Mouse (Mus musculus) MEL (cell line): ENCODE measurements around the gene Thada. TPM values are rescaled to one million over a fixed set of nuclear protein-coding genes. Genes with fewer than 3 reads are reported as not detected.
A peak's percentile ranks its signal among the peaks of the same experiment; 100 is the strongest.

Experiments used
- DNase-seq: peaks from one replicate; pipeline ENCODE4 v3.0.0; 2011; ENCODE audit warnings: low read depth, low spot score
- H3K27ac ChIP-seq: 2 replicates; pipeline ENCODE4 v1.5.1; 2012; ENCODE audit warnings: low read depth, mild to moderate bottlenecking, control low read depth, low read length, moderate library complexity; ENCODE audit not compliant: control insufficient read depth
- H3K27me3 ChIP-seq, 2 experiments: fragments of 150-350 bp in 1 of 2; sonication (generic) in 1 of 2; 2 replicates each; pipeline ENCODE4 v1.6.1; 2012; ENCODE audit warnings: low read length in 2 of 2, mild to moderate bottlenecking in 2 of 2, improper control_type of control experiment in 1 of 2, moderate library complexity in 1 of 2; ENCODE audit not compliant: insufficient read depth in 2 of 2, control insufficient read depth in 1 of 2
- H3K36me3 ChIP-seq, 2 experiments: 2 replicates each; pipeline ENCODE4 v1.6.1; 2012 to 2014; ENCODE audit warnings: low read length in 2 of 2, improper control_type of control experiment in 1 of 2, inconsistent platforms in 1 of 2, mild to moderate bottlenecking in 1 of 2; ENCODE audit not compliant: insufficient read depth in 2 of 2, control insufficient read depth in 1 of 2
- H3K4me1 ChIP-seq, 2 experiments: fragments of 150-350 bp in 1 of 2; sonication (generic) in 1 of 2; 2 replicates each; pipeline ENCODE4 v1.6.1; 2012; ENCODE audit warnings: low read length in 2 of 2, improper control_type of control experiment in 1 of 2, mild to moderate bottlenecking in 1 of 2; ENCODE audit not compliant: insufficient read depth in 2 of 2, control insufficient read depth in 1 of 2
- H3K4me3 ChIP-seq, 2 experiments: fragments of 150-350 bp in 1 of 2; sonication (generic) in 1 of 2; 2 replicates each; pipeline ENCODE4 v1.5.1; 2012; ENCODE audit warnings: low read depth in 2 of 2, low read length in 2 of 2, mild to moderate bottlenecking in 2 of 2, moderate library complexity in 2 of 2, control low read depth in 1 of 2, improper control_type of control experiment in 1 of 2; ENCODE audit not compliant: control insufficient read depth in 1 of 2, insufficient read depth in 1 of 2
- H3K79me2 ChIP-seq: 2 replicates; pipeline ENCODE4 v1.6.1; 2012; ENCODE audit warnings: mild to moderate bottlenecking, low read length, moderate library complexity; ENCODE audit not compliant: control insufficient read depth, poor library complexity, insufficient read depth
- H3K9ac ChIP-seq: 2 replicates; pipeline ENCODE4 v1.6.1; 2012; ENCODE audit warnings: low read depth, mild to moderate bottlenecking, control low read depth, low read length, moderate library complexity; ENCODE audit not compliant: control insufficient read depth, poor library complexity, severe bottlenecking
- H3K9me3 ChIP-seq: fragments of 150-350 bp; sonication (generic); replicated peaks from 2 replicates; pipeline ENCODE4 v1.6.1; 2012; ENCODE audit warnings: mild to moderate bottlenecking, low read length, improper control_type of control experiment, moderate library complexity; ENCODE audit not compliant: insufficient read depth
- BHLHE40 ChIP-seq: IDR thresholded peaks from 2 replicates; pipeline ENCODE4 v1.6.1; 2012; ENCODE audit warnings: low read depth, mild to moderate bottlenecking, inconsistent platforms, low read length, improper control_type of control experiment, borderline replicate concordance
- CHD1 ChIP-seq: IDR thresholded peaks from 2 replicates; pipeline ENCODE4 v1.6.1; 2012; ENCODE audit warnings: low read depth, mild to moderate bottlenecking, inconsistent platforms, low read length, improper control_type of control experiment
- CHD2 ChIP-seq: IDR thresholded peaks from 2 replicates; pipeline ENCODE4 v1.6.1; 2011; ENCODE audit warnings: low read length, improper control_type of control experiment
- CTCF ChIP-seq, 3 experiments: IDR thresholded peaks in 2 of 3; conservative IDR thresholded peaks in 1 of 3; 2 replicates each; pipeline ENCODE4 v1.5.1; 2011 to 2012; ENCODE audit warnings: low read length in 3 of 3, low read depth in 2 of 3, mild to moderate bottlenecking in 2 of 3, improper control_type of control experiment in 1 of 3, inconsistent platforms in 1 of 3, mixed read lengths in 1 of 3, moderate library complexity in 1 of 3; ENCODE audit not compliant: control insufficient read depth in 1 of 3, insufficient read depth in 1 of 3, poor library complexity in 1 of 3, severe bottlenecking in 1 of 3
- ELF1 ChIP-seq: IDR thresholded peaks from 2 replicates; pipeline ENCODE4 v1.6.1; 2014; ENCODE audit warnings: low read depth, mild to moderate bottlenecking, inconsistent platforms, low read length, improper control_type of control experiment, moderate library complexity
- EP300 ChIP-seq, 2 experiments: IDR thresholded peaks; 2 replicates each; pipeline ENCODE4 v1.6.1; 2011; ENCODE audit warnings: improper control_type of control experiment in 2 of 2, low read length in 2 of 2, low read depth in 1 of 2, mild to moderate bottlenecking in 1 of 2
- ETS1 ChIP-seq: IDR thresholded peaks from 2 replicates; pipeline ENCODE4 v1.6.1; 2012; ENCODE audit warnings: low read depth, mild to moderate bottlenecking, inconsistent platforms, low read length, improper control_type of control experiment, moderate library complexity
- GATA1 ChIP-seq: IDR thresholded peaks from 2 replicates; pipeline ENCODE4 v1.6.1; 2011; ENCODE audit warnings: low read depth, low read length, improper control_type of control experiment
- HCFC1 ChIP-seq: IDR thresholded peaks from 2 replicates; pipeline ENCODE4 v1.6.1; 2012; ENCODE audit warnings: low read depth, mild to moderate bottlenecking, inconsistent platforms, low read length, improper control_type of control experiment, moderate library complexity
- JUND ChIP-seq: IDR thresholded peaks from 2 replicates; pipeline ENCODE4 v1.6.1; 2011; ENCODE audit warnings: low read depth, mild to moderate bottlenecking, improper control_type of control experiment, low read length
- KAT2A ChIP-seq: conservative IDR thresholded peaks from 2 replicates; pipeline ENCODE4 v1.6.1; 2012; ENCODE audit warnings: low read depth, low read length, improper control_type of control experiment, inconsistent platforms
- MAFK ChIP-seq: IDR thresholded peaks from 2 replicates; pipeline ENCODE4 v1.6.1; 2011; ENCODE audit warnings: low read depth, mild to moderate bottlenecking, low read length, improper control_type of control experiment, borderline replicate concordance
- MAX ChIP-seq: IDR thresholded peaks from 2 replicates; pipeline ENCODE4 v1.6.1; 2011; ENCODE audit warnings: low read length, improper control_type of control experiment
- MAZ ChIP-seq: IDR thresholded peaks from 2 replicates; pipeline ENCODE4 v1.6.1; 2012; ENCODE audit warnings: low read depth, mild to moderate bottlenecking, inconsistent platforms, low read length, improper control_type of control experiment
- MEF2A ChIP-seq: IDR thresholded peaks from 2 replicates; pipeline ENCODE4 v1.6.1; 2014; ENCODE audit warnings: low read depth, mild to moderate bottlenecking, inconsistent platforms, low read length, improper control_type of control experiment; ENCODE audit not compliant: poor library complexity, insufficient replicate concordance, severe bottlenecking; ENCODE audit errors: extremely low read depth
- MXI1 ChIP-seq: IDR thresholded peaks from 2 replicates; pipeline ENCODE4 v1.6.1; 2011; ENCODE audit warnings: mild to moderate bottlenecking, low read depth, low read length, improper control_type of control experiment
- MYB ChIP-seq: IDR thresholded peaks from 2 replicates; pipeline ENCODE4 v1.6.1; 2011; ENCODE audit warnings: mild to moderate bottlenecking, low read depth, low read length, improper control_type of control experiment
- NELFE ChIP-seq: IDR thresholded peaks from 2 replicates; pipeline ENCODE4 v1.6.1; 2011; ENCODE audit warnings: low read depth, low read length, improper control_type of control experiment
- NRF1 ChIP-seq: IDR thresholded peaks from 2 replicates; pipeline ENCODE4 v1.6.1; 2014; ENCODE audit warnings: low read depth, mild to moderate bottlenecking, inconsistent platforms, low read length, improper control_type of control experiment, moderate library complexity; ENCODE audit not compliant: poor library complexity, insufficient read depth, severe bottlenecking
- POLR2AphosphoS2 ChIP-seq: IDR thresholded peaks from 2 replicates; pipeline ENCODE4 v1.6.1; 2011; ENCODE audit warnings: low read length, improper control_type of control experiment
- POLR2AphosphoS5 ChIP-seq: IDR thresholded peaks from 2 replicates; pipeline ENCODE4 v1.6.1; 2012; ENCODE audit warnings: low read depth, borderline replicate concordance, mild to moderate bottlenecking, inconsistent platforms, low read length, moderate library complexity, mixed read lengths
- RAD21 ChIP-seq: IDR thresholded peaks from 2 replicates; pipeline ENCODE4 v1.6.1; 2011; ENCODE audit warnings: mild to moderate bottlenecking, low read depth, low read length, improper control_type of control experiment
- RCOR1 ChIP-seq: IDR thresholded peaks from 2 replicates; pipeline ENCODE4 v1.6.1; 2012; ENCODE audit warnings: low read depth, mild to moderate bottlenecking, inconsistent platforms, low read length, improper control_type of control experiment
- SIN3A ChIP-seq: IDR thresholded peaks from 2 replicates; pipeline ENCODE4 v1.6.1; 2012; ENCODE audit warnings: low read length, improper control_type of control experiment, inconsistent platforms
- SMC3 ChIP-seq: IDR thresholded peaks from 2 replicates; pipeline ENCODE4 v1.6.1; 2011; ENCODE audit warnings: low read depth, low read length, improper control_type of control experiment
- TAL1 ChIP-seq: IDR thresholded peaks from 2 replicates; pipeline ENCODE4 v1.6.1; 2012; ENCODE audit warnings: mild to moderate bottlenecking, inconsistent platforms, low read length, moderate library complexity, mixed read lengths
- TBP ChIP-seq: IDR thresholded peaks from 2 replicates; pipeline ENCODE4 v1.8.0; 2011; ENCODE audit warnings: low read depth, low read length, improper control_type of control experiment
- TCF12 ChIP-seq: IDR thresholded peaks from 2 replicates; pipeline ENCODE4 v1.6.1; 2014; ENCODE audit warnings: low read depth, mild to moderate bottlenecking, inconsistent platforms, low read length, improper control_type of control experiment, moderate library complexity
- UBTF ChIP-seq: IDR thresholded peaks from 2 replicates; pipeline ENCODE4 v1.6.1; 2012; ENCODE audit warnings: low read depth, mild to moderate bottlenecking, inconsistent platforms, low read length, improper control_type of control experiment, moderate library complexity, borderline replicate concordance; ENCODE audit not compliant: insufficient read depth
- USF1 ChIP-seq: IDR thresholded peaks from 2 replicates; pipeline ENCODE4 v1.6.1; 2014; ENCODE audit warnings: low read depth, mild to moderate bottlenecking, inconsistent platforms, low read length, improper control_type of control experiment, moderate library complexity
- USF2 ChIP-seq, 2 experiments: IDR thresholded peaks; 2 replicates each; pipeline ENCODE4 v1.6.1; 2011 to 2012; ENCODE audit warnings: improper control_type of control experiment in 2 of 2, low read length in 2 of 2, borderline replicate concordance in 1 of 2, inconsistent platforms in 1 of 2, low read depth in 1 of 2, mild to moderate bottlenecking in 1 of 2; ENCODE audit not compliant: insufficient read depth in 1 of 2
- ZC3H11A ChIP-seq: IDR thresholded peaks from 2 replicates; pipeline ENCODE4 v1.6.1; 2012; ENCODE audit warnings: low read depth, mild to moderate bottlenecking, inconsistent platforms, low read length, improper control_type of control experiment
- ZKSCAN1 ChIP-seq: IDR thresholded peaks from 2 replicates; pipeline ENCODE4 v1.6.1; 2012; ENCODE audit warnings: low read depth, mild to moderate bottlenecking, inconsistent platforms, low read length, improper control_type of control experiment, moderate library complexity
- ZNF384 ChIP-seq: IDR thresholded peaks from 2 replicates; pipeline ENCODE4 v1.6.1; 2012; ENCODE audit warnings: low read depth, mild to moderate bottlenecking, inconsistent platforms, low read length, improper control_type of control experiment
- polyA plus RNA-seq, 2 experiments: library from polyadenylated mRNA; stranded (reverse) in 1 of 2; unstranded in 1 of 2; fragments of >175 nt in 1 of 2; fragments of >200 nt in 1 of 2; gene quantifications; 2 replicates each; pipeline versions ENCODE4 v1.2.1 to v1.2.4; 2012; ENCODE audit warnings: low replicate concordance in 2 of 2, low read depth in 1 of 2; ENCODE audit not compliant: insufficient read length in 2 of 2, insufficient read depth in 1 of 2, missing spikeins in 1 of 2
- total RNA-seq: library from RNA; depleted of rRNA; stranded (reverse); fragments of 300-350 nt; gene quantifications from 2 replicates; pipeline ENCODE4 v1.2.3, GENCODE M21; 2012

Gene Thada
- total and polyA plus RNA-seq, 3 experiments: 19.8 to 20.6 TPM; not detected in 1

GRCm38 (mm10) chr17:84154302-84155028 lies 311.5 kb downstream of the Thada start:
- H3K27ac ChIP-seq: peak overlapping the region; percentile 95
- TF ChIP-seq KAT2A (no peak), GATA1 (peak; percentile 71), BHLHE40 (peak; percentile 45; the same call in 1 of the 2 replicates), TAL1 (peak; percentile 21; the same call in 1 of the 2 replicates), MEF2A (no peak), POLR2AphosphoS5 (no peak), JUND (no peak), CHD1 (peak; percentile 14), MAFK (0 out of 2 replicates have a peak, but pooled peaks have one; percentile 31), CTCF (IDR thresholded peaks at IDR 0.05 in 2 of 3, conservative IDR thresholded peaks at IDR 0.05 in 1 of 3; ENCODE audit: control insufficient read depth in 1 of 3, insufficient read depth in 1 of 3, low read depth in 2 of 3, low read length in 3 of 3, poor library complexity in 1 of 3, severe bottlenecking in 1 of 3) (0 out of 6 replicates have a peak, but pooled peaks of 1 of the 3 experiments have one; percentile 1), NELFE (peak; percentile 64), TBP (peak; percentile 56; the same call in 1 of the 2 replicates), ZC3H11A (no peak), MYB (peak; percentile 64; the same call in 1 of the 2 replicates), MAX (peak; percentile 66; the same call in 1 of the 2 replicates), RAD21 (no peak), MXI1 (peak; percentile 81), POLR2AphosphoS2 (peak; percentile 86), NRF1 (no peak), CHD2 (0 out of 2 replicates have a peak, but pooled peaks have one; percentile 8), USF1 (peak; percentile 35), ZKSCAN1 (no peak), ZNF384 (no peak), SIN3A (peak; percentile 89), RCOR1 (no peak; the same call in 1 of the 2 replicates), MAZ (peak; percentile 99), ETS1 (peak; percentile 82), TCF12 (peak; percentile 81), UBTF (no peak), EP300 (IDR thresholded peaks at IDR 0.05; ENCODE audit: low read depth in 1 of 2, low read length in 2 of 2) (peak; percentile 57 to 82), USF2 (IDR thresholded peaks at IDR 0.05; ENCODE audit: borderline replicate concordance in 1 of 2, insufficient read depth in 1 of 2, low read depth in 1 of 2, low read length in 2 of 2) (no peak; a peak in 1 of 4 replicates), HCFC1 (no peak; the same call in none of the 2 replicates), SMC3 (0 out of 2 replicates have a peak, but pooled peaks have one; percentile 9), ELF1 (0 out of 2 replicates have a peak, but pooled peaks have one; percentile 6)

More at GRCm38 (mm10) chr17:84154302-84155028, 311.5 kb downstream of the Thada start:
- Histone ChIP-seq H3K9ac (peak overlapping the region; percentile 70), H3K9me3 (no peaks in the 10 kb centered on the region), H3K27me3 (no peaks in the 10 kb centered on the region), H3K4me1 (peaks cover 31 to 69% of the 10 kb centered on the region in 2 experiments), H3K36me3 (peaks cover 0 to 58% of the 10 kb centered on the region in 2 experiments; a peak in 2 of 4 replicates), H3K4me3 (peak overlapping the region; percentile 36 to 41), H3K79me2 (peaks cover 9% of the 10 kb centered on the region; the same call in 1 of the 2 replicates)
- DNase-seq: peak; percentile 93
